Mouse (Mus musculus): ENCODE data around the gene Srsf3.
"Not testable (repeated sequence)": the region's sequence is repeated elsewhere in the genome, so short reads cannot be mapped to it uniquely, and the experiment has no call there.

The Srsf3 gene

GRCm38 (mm10) chr17:29032274-29033069 is at the start of gene Srsf3:
Gene Srsf3 (plus strand): TSS chr17:29032628.
- DNase-seq: peak; percentile 99

GRCm38 (mm10) chr17:28984724-28985420 is 47.6 kb upstream of the Srsf3 start:
- no peak for DNase-seq

GRCm38 (mm10) chr17:28986833-28987232 is 45.6 kb upstream of the Srsf3 start:
- no peak for DNase-seq

GRCm38 (mm10) chr17:28987713-28988112 is 44.7 kb upstream of the Srsf3 start:
- peak; percentile 21 for DNase-seq

- no peak for DNase-seq
Observed at GRCm38 (mm10) chr17:28988291-28988690, 44.1 kb upstream of the Srsf3 start.

GRCm38 (mm10) chr17:28988996-28989395 is 43.4 kb upstream of the Srsf3 start:
- DNase-seq: no peak

- no peak for DNase-seq
Observed at GRCm38 (mm10) chr17:28990060-28990459, 42.4 kb upstream of the Srsf3 start.

GRCm38 (mm10) chr17:28991286-28991685 is 41.1 kb upstream of the Srsf3 start:
- no peak for DNase-seq

- no peak for DNase-seq
Observed at GRCm38 (mm10) chr17:28992105-28992504, 40.3 kb upstream of the Srsf3 start.

- DNase-seq: not testable (repeated sequence)
Observed at GRCm38 (mm10) chr17:28993004-28993403, 39.4 kb upstream of the Srsf3 start.

- DNase-seq: no peak
Observed at GRCm38 (mm10) chr17:28994615-28995014, 37.8 kb upstream of the Srsf3 start.

GRCm38 (mm10) chr17:29000465-29000864 is 32.0 kb upstream of the Srsf3 start:
- DNase-seq: no peak

GRCm38 (mm10) chr17:29003740-29004139 is 28.7 kb upstream of the Srsf3 start:
- DNase-seq: no peak

GRCm38 (mm10) chr17:29005002-29005401 is 27.4 kb upstream of the Srsf3 start:
- DNase-seq: no peak

- DNase-seq: no peak
Observed at GRCm38 (mm10) chr17:29006812-29007211, 25.6 kb upstream of the Srsf3 start.

- DNase-seq: no peak
Observed at GRCm38 (mm10) chr17:29007243-29007640, 25.2 kb upstream of the Srsf3 start.

GRCm38 (mm10) chr17:29007641-29008325 is 24.6 kb upstream of the Srsf3 start, which contains the start of gene Stk38:
Gene Stk38 (minus strand): TSS chr17:29007995.
- DNase-seq: peak; percentile 93

GRCm38 (mm10) chr17:29008326-29008650 is 24.1 kb upstream of the Srsf3 start:
- no peak for DNase-seq

GRCm38 (mm10) chr17:29009181-29009580 is 23.2 kb upstream of the Srsf3 start:
- DNase-seq: no peak

- no peak for DNase-seq
Observed at GRCm38 (mm10) chr17:29014235-29014634, 18.2 kb upstream of the Srsf3 start.

GRCm38 (mm10) chr17:29015638-29016037 is 16.8 kb upstream of the Srsf3 start:
- DNase-seq: no peak

GRCm38 (mm10) chr17:29016705-29017104 is 15.7 kb upstream of the Srsf3 start:
- DNase-seq: no peak

- no peak for DNase-seq
Observed at GRCm38 (mm10) chr17:29018292-29018984, 14.0 kb upstream of the Srsf3 start.

Data from cerebellum, adult 9-11 months (tissue).